Mouse (Mus musculus) embryonic fibroblast, embryonic 13.5 days (primary cell): ENCODE data around the gene Dcaf5. TPM values are rescaled to one million over a fixed set of nuclear protein-coding genes. Genes with fewer than 3 reads are reported as not detected.

ENCODE experiments used
- H3K27ac ChIP-seq: 2 replicates; pipeline ENCODE4 v1.5.1; 2012; ENCODE audit warnings: low read length, control low read depth, inconsistent platforms; ENCODE audit not compliant: insufficient read depth
- H3K4me1 ChIP-seq: 2 replicates; pipeline ENCODE4 v1.6.1; 2011; ENCODE audit warnings: low read length; ENCODE audit not compliant: control insufficient read depth, insufficient read depth
- H3K4me3 ChIP-seq: 2 replicates; pipeline ENCODE4 v1.5.1; 2011; ENCODE audit warnings: mild to moderate bottlenecking, control low read depth, low read length; ENCODE audit not compliant: insufficient read depth
- CTCF ChIP-seq: IDR thresholded peaks from 2 replicates; pipeline ENCODE4 v1.5.1; 2011; ENCODE audit warnings: mild to moderate bottlenecking, control low read depth, low read length, moderate library complexity, borderline replicate concordance; ENCODE audit not compliant: insufficient read depth
- POLR2A ChIP-seq: IDR thresholded peaks from 2 replicates; pipeline ENCODE4 v1.6.1; 2011; ENCODE audit warnings: low read depth, mild to moderate bottlenecking, control low read depth, low read length, moderate library complexity
- polyA plus RNA-seq: library from polyadenylated mRNA; stranded (reverse); fragments of >200 nt; gene quantifications from 2 replicates; pipeline ENCODE4 v1.2.4, GENCODE M21; 2011; ENCODE audit warnings: low read depth; ENCODE audit not compliant: missing spikeins, insufficient read length

The Dcaf5 gene
- polyA plus RNA-seq, 1 experiment = 34.5 TPM

DNA sequence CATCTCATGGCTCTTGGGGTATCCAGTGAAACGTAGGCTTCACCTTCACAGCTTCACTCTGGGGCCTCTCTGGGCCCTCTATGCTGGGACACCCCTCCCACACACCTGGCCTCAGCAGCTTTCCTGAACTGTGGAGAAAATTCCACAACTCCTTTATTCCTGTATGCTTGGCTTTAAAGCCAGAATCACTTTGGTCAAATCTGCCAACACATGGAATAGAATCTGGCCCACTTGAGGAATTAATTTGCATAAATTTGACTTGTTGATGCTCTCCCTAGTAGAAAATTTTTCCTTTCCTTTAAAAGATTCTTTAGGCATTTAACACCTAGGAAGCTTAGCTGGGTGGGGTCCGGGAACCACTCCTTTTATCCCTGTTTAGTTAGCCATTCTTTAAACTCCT, 21.3 kb downstream of the Dcaf5 start:
- Histone ChIP-seq H3K27ac (no peak overlapping the region), H3K4me3 (no peak overlapping the region), H3K4me1 (no peaks in the 10 kb centered on the region)
- TF ChIP-seq CTCF = no peak
- no peak for TF ChIP-seq POLR2A

DNA sequence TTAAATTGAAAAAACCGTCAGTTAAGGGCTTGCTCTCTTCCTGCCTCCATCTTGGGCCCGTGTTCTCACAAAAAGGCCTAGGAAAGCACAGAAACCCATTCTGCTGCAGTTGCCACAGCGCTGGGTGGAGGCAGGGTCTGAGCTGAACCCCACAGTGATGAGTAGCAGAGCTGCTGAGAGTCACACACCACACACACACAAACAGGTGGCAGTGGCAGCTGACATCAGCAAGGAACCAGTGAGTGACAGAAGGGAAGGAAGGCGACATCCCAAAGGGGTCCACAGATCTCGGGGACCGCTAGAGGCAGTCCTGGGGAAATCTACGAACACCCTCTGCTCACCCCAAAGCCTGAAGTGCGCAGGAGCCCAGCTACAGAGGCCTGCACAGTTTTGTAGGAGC, 25.5 kb downstream of the Dcaf5 start:
- Histone ChIP-seq H3K4me1 (no peaks in the 10 kb centered on the region), H3K27ac (no peak overlapping the region), H3K4me3 (no peak overlapping the region)
- no peak for TF ChIP-seq CTCF
- TF ChIP-seq POLR2A = no peak

DNA sequence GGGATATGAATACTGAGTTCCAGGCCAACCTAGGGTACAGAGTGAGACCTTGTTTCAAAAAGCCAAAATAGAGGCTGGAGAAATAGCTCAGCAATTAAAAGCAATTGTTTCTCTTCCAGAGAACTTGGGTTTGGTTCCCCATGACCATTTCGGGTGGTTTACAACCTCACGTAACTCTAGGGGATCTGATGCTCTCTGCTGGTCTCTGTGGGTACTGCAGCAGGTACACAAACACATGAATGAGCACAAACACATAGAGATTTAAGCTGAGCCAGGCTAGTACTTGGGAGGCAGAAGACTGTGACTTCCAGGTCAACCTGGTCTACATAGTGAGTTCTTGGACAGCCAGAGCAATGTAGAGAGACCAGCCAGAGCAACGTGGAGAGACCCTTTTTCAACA, 28.6 kb downstream of the Dcaf5 start:
- no peaks in the 10 kb centered on the region for H3K4me1 ChIP-seq
- TF ChIP-seq CTCF (no peak), POLR2A (no peak)
- H3K4me3 ChIP-seq = no peak overlapping the region
- H3K27ac ChIP-seq = no peak overlapping the region

DNA sequence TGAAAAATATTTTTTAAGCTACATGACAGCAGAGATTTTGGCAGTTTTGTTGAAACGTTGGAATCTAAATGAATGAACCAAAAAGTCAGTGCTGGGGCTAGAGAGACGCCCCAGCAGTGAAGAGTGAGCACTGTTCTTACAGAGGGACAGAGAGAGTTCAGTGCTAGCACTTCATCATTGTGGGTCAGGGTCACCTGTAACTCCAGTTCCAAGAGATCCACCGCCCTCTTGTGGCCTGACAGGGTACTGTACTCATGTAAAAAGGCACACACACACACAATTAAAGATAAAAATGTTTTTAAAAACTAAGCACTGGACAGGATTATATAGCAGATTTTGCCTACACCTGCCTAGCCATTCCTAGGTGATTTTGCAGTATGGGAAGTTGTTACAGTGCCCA, 29.8 kb downstream of the Dcaf5 start:
- Histone ChIP-seq H3K4me1 (no peaks in the 10 kb centered on the region), H3K4me3 (no peak overlapping the region), H3K27ac (no peak overlapping the region)
- TF ChIP-seq POLR2A (no peak), CTCF (peak; percentile 39; the same call in 1 of the 2 replicates)

DNA sequence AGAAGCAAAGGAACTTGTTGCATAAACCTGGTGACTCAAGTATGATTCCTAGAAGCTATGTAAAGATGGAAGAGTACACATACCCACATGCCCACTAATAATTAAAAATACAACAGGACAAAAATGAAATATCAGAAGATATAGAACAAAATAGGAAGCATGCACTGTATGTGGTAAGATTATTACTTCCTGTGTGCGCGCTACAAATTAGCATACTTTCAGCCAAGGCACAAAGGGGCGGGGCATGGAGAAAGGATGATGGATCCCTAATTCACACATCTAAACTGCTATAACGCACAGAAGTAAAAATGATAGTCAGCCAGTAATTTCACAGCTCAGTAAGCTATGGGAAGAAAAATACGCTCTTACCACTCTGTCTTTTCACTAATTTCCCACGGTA, 32.3 kb downstream of the Dcaf5 start:
- Histone ChIP-seq H3K4me1 (no peaks in the 10 kb centered on the region), H3K27ac (no peak overlapping the region), H3K4me3 (no peak overlapping the region)
- TF ChIP-seq CTCF (no peak), POLR2A (no peak)

DNA sequence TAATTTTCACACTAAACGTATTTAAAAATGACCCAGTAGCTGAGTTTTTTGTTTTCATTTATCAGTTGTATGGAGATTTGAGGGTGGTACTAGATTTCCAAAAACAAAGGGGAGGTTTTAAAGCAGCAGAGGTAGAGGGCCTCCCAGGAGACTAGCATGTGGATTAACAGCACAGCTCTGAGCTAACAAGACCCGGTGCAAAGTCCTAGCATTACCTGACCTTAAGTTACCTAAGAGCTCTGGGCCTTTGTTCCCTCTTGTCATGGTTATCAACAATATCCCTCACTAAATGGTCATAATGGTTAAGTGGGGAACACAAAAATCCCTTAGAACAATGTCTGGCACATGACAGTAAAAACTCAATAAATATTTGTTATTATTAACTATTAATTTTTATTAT, 37.3 kb downstream of the Dcaf5 start:
- Histone ChIP-seq H3K4me3 (no peak overlapping the region), H3K4me1 (no peaks in the 10 kb centered on the region), H3K27ac (no peak overlapping the region)
- no peak for TF ChIP-seq POLR2A
- TF ChIP-seq CTCF = no peak

DNA sequence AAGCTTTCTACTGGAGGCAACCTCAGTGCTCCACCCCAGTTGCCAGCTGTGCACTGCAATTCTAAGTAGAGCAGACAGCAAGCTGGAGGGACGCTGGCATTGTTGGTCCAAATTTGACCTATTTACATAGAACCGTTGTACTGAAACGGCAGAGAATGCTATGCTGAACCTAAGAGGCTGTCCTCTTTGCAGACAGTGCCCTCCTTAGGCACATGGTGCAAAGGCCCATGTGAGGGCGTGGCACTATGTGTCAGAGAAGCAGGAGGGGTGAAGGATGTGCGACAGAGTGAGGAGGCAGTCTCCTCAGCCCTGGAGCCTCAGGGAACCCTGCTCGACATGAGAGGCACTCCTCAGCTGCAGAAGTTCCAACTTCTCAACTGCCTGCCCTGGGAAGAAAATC, 40.0 kb downstream of the Dcaf5 start:
- no peak overlapping the region for H3K4me3 ChIP-seq
- TF ChIP-seq POLR2A (no peak), CTCF (no peak)
- no peaks in the 10 kb centered on the region for H3K4me1 ChIP-seq
- H3K27ac ChIP-seq = no peak overlapping the region

DNA sequence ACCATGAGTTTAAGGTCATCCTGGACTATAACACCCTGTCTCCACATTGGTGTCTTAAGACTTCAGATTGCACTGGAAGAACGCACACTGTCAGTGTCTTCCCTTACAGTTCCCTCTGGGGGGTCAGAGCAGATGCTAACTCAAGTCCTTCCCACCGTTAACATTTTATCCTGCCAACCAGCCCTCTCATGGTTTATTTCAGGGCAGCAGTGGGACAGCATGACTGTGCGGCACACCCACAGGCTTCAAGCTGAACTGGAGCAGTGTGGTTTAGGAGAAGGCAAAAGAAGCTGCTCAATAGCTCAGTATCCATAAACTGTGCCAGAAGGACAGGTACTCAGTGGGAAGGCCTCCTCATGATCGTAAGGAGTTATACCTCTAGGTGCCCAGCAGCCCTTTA, 41.1 kb downstream of the Dcaf5 start:
- TF ChIP-seq POLR2A (no peak), CTCF (no peak)
- Histone ChIP-seq H3K4me1 (no peaks in the 10 kb centered on the region), H3K27ac (no peak overlapping the region), H3K4me3 (no peak overlapping the region)

DNA sequence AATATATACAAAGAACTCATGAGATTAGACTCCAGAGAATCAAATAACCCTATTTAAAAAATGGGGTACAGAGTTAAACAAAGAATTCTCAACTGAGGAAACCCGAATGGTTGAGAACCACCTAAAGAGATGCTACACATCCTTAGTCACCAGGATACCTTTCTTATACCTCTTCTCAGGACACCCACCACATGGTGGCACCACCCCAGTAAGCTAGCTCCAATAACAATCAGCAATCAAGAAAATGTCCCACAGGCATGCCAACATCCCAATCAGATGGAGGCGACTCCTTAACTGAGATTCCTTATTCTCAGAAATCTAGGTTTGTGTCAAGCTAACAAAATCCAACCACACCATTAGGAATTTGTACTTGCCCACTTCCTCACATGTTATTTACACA, 42.4 kb downstream of the Dcaf5 start:
- peaks cover under 1% of the 10 kb centered on the region; the same call in 1 of the 2 replicates for H3K4me1 ChIP-seq
- TF ChIP-seq CTCF (no peak), POLR2A (no peak)
- H3K4me3 ChIP-seq = no peak overlapping the region
- H3K27ac ChIP-seq = no peak overlapping the region

DNA sequence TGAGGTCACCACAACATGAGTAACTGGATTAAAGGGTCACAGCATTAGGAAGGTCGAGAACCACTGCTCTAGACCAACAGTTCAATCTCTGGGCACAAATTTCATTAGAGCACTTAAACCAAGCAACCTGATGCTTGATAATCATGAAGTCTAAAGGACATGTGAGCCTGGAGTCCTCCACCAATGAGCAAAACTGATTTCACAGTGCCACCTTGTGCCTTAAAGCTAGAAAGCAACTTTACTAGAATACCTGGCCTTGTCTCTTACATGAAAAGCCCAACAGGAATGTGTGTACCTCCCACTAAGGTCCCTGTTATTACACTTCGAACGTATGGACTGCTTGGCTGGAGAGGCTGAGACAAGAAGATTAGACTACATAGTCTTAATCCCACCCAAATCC, 47.0 kb downstream of the Dcaf5 start:
- TF ChIP-seq POLR2A = no peak
- no peak for TF ChIP-seq CTCF
- Histone ChIP-seq H3K4me3 (no peak overlapping the region), H3K4me1 (peaks cover 7% of the 10 kb centered on the region), H3K27ac (no peak overlapping the region)

DNA sequence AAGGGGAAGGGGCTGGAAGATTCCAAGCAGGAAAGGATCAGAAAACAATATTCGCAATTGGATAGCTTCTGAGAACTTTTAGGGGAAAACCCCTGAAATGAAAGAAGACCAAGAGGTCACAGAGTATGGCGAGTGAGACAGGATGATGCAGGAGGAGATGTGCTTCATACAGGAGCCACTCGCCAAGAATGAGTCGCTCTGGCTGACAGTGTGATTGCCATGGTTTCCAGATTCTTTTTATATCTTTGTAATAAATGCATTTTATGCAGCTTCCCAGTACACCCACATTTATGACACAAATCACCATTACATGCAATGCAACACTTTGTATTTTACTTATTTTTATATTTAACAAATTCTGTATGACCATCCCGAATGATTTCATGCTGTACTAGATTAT, 49.1 kb downstream of the Dcaf5 start:
- no peak for TF ChIP-seq CTCF
- no peak overlapping the region for H3K4me3 ChIP-seq

More for the DNA sequence above, 49.1 kb downstream of the Dcaf5 start:
- Histone ChIP-seq H3K4me1 (peaks cover 7% of the 10 kb centered on the region), H3K27ac (no peak overlapping the region)
